Mouse (Mus musculus) hindbrain, embryonic 16.5 days (tissue): ENCODE results near the gene Gm815. TPM values are rescaled to one million over a fixed set of nuclear protein-coding genes. Genes with fewer than 3 reads are reported as not detected.

Experiments
- ATAC-seq: fragments of 200-750 bp; cut with Nextera tagmentation; 2 replicates; pipeline ENCODE4 v1.8.0; 2017; ENCODE audit warnings: moderate TSS enrichment, moderate library complexity
- H3K27ac ChIP-seq: fragments of 300-500 bp; sonication (generic); 2 replicates; pipeline ENCODE4 v1.5.1; 2014; ENCODE audit warnings: low read depth, mild to moderate bottlenecking, control low read depth, low read length, moderate library complexity
- H3K27me3 ChIP-seq: fragments of 300-500 bp; sonication (generic); replicated peaks from 2 replicates; pipeline ENCODE4 v1.6.1; 2014; ENCODE audit warnings: low read length; ENCODE audit not compliant: control insufficient read depth, insufficient read depth
- H3K36me3 ChIP-seq: fragments of 300-500 bp; sonication (generic); 2 replicates; pipeline ENCODE4 v1.6.1; 2014; ENCODE audit warnings: mild to moderate bottlenecking, low read length, moderate library complexity, mixed read lengths; ENCODE audit not compliant: control insufficient read depth, insufficient read depth
- H3K4me1 ChIP-seq: fragments of 300-500 bp; sonication (generic); 2 replicates; pipeline ENCODE4 v1.6.1; 2014; ENCODE audit warnings: low read depth, low read length; ENCODE audit not compliant: control insufficient read depth, insufficient read depth
- H3K4me2 ChIP-seq: fragments of 300-500 bp; sonication (generic); 2 replicates; pipeline ENCODE4 v1.6.1; 2014; ENCODE audit warnings: mild to moderate bottlenecking, low read length, control low read depth, moderate library complexity
- H3K4me3 ChIP-seq: fragments of 300-500 bp; sonication (generic); 2 replicates; pipeline ENCODE4 v1.5.1; 2014; ENCODE audit warnings: mild to moderate bottlenecking, low read length, control low read depth, moderate library complexity
- H3K9ac ChIP-seq: fragments of 300-500 bp; sonication (generic); 2 replicates; pipeline ENCODE4 v1.6.1; 2014; ENCODE audit warnings: low read depth, mild to moderate bottlenecking, control low read depth, low read length, moderate library complexity
- H3K9me3 ChIP-seq: fragments of 300-500 bp; sonication (generic); 2 replicates; pipeline ENCODE4 v1.6.1; 2014; ENCODE audit warnings: mild to moderate bottlenecking, low read length, moderate library complexity; ENCODE audit not compliant: control insufficient read depth
- WGBS: fragments of 180-500 bp; shearing (Covaris S2); extraction: QIAGEN DNeasy Blood & Tissue Kit; methylation state at CpG from one replicate; pipeline ENCODE4 v1.1.7; 2014; 5-methylcytosine and 5-hydroxymethylcytosine counted together
- polyA plus RNA-seq: library from polyadenylated mRNA; unstranded; fragments of >200 nt; fragmentation: Nextera tagmentation; extraction: Ambion mirVana; gene quantifications from 2 replicates; pipeline ENCODE4 v1.2.1, GENCODE M21; 2015

Gene Gm815
- polyA plus RNA-seq, 1 experiment from 2014 or later = not detected

DNA sequence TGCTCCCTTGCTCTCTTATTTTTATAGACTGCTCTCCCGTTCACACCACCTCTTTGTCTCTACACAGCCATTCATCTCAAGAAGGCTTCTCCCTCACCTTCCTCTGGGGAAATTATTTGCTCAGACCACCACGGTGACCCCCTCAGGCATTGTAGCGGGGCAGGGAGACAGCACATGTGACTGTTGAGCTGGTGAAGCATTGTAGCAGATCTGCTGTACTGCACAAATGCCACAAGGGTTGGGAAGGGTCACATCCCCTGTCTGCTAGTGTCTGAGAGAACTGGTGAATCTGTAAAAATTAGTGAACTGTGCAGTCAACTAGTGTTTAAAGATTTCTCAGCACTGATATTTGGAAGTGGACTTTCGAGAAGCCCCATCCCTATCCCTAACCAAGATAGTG, 16.5 kb downstream of the Gm815 start:
- no peak overlapping the region for H3K4me3 ChIP-seq
- no peak overlapping the region for H3K27ac ChIP-seq
- no peak for ATAC-seq
- no peaks in the 10 kb centered on the region for H3K4me1 ChIP-seq
- no peak overlapping the region for H3K4me2 ChIP-seq
- H3K36me3 ChIP-seq = no peaks in the 10 kb centered on the region
- no peak overlapping the region for H3K9ac ChIP-seq
- H3K9me3 ChIP-seq = peaks cover 3% of the 10 kb centered on the region; the same call in 1 of the 2 replicates
- no peaks in the 10 kb centered on the region for H3K27me3 ChIP-seq
- WGBS = 41% methylated on average over 4 of the region's 4 CpGs

DNA sequence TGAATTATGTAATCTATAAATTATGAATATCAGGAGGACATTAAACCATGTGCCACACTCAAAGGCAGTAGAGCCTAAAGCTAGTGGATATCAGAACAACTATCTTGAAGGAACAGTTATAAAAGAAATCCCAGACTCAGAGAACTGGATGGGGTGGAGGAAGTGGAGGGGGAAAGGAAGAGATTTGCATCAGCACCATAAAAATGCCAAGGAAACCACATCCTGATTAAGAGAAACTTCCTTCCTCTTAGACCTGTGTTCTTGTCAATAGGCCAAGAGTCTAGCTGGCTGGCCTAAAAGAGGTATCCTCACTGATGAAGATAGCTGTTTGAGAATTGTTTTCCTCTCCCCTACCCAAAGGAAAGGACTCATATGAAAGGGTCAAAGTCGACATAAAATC, 28.6 kb downstream of the Gm815 start:
- Histone ChIP-seq H3K4me2 (no peak overlapping the region), H3K4me1 (no peaks in the 10 kb centered on the region), H3K27me3 (no peaks in the 10 kb centered on the region), H3K9ac (no peak overlapping the region), H3K36me3 (no peaks in the 10 kb centered on the region), H3K4me3 (no peak overlapping the region), H3K9me3 (no peaks in the 10 kb centered on the region), H3K27ac (no peak overlapping the region)
- ATAC-seq = no peak
- WGBS = 79% methylated on average over 1 of the region's 1 CpGs

DNA sequence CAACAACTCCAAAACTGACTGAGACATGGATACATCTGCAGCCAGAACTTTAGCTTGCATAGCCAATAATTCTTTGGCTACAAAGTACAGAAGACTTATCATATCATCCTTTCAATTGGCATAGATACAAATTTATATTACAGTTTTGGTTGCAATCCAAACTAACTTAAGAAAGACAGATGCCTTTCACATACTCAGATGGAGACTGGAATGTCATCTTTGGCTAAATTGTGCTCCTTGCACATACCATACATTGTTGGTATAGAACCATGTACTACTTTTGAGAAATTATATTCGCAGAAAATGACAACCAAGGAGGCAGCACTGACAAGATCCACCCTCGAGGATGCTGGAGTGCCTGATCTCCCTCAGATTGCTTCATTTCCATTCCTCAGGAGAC, 35.1 kb downstream of the Gm815 start:
- ATAC-seq = no peak
- H3K27me3 ChIP-seq = no peaks in the 10 kb centered on the region
- H3K9me3 ChIP-seq = no peaks in the 10 kb centered on the region
- WGBS = 69% methylated on average over 2 of the region's 2 CpGs
- no peak overlapping the region for H3K27ac ChIP-seq
- no peak overlapping the region for H3K4me2 ChIP-seq
- H3K36me3 ChIP-seq = no peaks in the 10 kb centered on the region
- no peaks in the 10 kb centered on the region for H3K4me1 ChIP-seq
- no peak overlapping the region for H3K4me3 ChIP-seq
- no peak overlapping the region for H3K9ac ChIP-seq

DNA sequence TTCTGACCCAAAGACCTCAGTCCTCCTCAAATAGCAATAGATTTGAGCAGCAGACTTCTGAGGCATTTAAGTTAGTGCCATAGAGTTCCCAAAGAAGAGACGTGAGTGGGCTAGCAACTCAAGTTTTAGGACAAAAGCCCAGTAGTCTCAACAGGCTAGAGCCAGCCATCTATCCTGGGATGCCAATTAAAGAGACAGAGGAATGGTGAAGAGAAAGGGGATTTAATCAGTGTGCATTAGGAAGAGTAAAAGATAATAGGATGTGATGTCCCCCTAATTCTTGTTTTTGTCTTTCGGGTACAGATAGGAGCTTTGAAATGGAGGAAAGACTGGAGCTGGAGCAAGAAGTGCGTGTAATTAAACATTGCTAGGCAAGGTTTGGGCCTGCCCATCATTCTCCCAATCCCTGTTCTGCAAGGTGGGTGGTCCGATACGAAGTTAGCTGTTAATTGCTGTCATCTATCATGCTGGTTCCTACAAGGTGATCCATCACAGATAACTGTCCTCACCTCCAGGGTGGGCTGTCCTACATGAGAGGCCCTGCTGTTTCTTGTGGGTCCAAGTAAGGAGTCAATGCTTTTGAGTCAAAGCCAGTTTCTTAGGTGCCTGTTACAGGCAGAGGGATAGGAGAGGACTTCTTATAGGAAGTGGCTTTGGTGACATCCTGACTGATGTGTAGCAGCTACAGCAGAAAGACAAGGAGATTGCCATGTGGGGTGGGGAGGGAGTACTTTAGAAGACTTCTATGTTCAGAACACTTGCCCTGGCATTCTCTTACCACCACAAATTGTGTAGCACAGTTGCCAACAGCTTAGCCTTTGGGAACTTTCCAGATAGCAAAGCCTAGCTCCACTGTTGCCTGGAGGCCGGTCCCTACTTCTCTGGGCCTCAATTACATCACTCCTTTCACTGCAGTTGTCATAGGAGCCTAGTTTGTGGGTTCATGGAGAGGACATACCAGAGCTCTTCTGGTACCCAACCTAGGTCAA, 44.9 kb downstream of the Gm815 start:
- peak; percentile 65 for ATAC-seq
- H3K27ac ChIP-seq = no peak overlapping the region
- no peak overlapping the region for H3K9ac ChIP-seq
- no peak overlapping the region for H3K4me2 ChIP-seq
- no peaks in the 10 kb centered on the region for H3K9me3 ChIP-seq
- WGBS = 46% methylated on average over 6 of the region's 6 CpGs
- no peak overlapping the region for H3K4me3 ChIP-seq
- H3K27me3 ChIP-seq = no peaks in the 10 kb centered on the region
- no peaks in the 10 kb centered on the region; the same call in 1 of the 2 replicates for H3K4me1 ChIP-seq
- no peaks in the 10 kb centered on the region for H3K36me3 ChIP-seq

DNA sequence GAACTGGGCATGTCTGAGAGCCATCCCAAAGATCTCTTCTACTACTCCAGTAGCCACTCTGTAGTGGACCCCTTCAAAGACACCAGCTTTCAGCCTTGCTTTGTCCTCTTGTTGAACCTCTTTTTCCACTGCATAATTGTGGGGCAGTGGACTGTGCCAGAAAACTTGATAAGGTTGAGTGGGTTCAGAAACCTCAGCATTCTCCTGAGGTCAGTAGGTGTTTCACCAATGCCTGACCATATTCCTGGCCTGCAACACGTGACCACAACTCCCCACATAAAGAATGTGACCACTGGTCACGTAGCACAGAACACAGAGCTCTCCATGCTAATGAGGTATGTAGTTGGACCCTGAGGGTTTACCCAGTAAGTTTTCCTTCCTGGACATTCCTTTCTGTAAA, 48.5 kb downstream of the Gm815 start:
- no peak overlapping the region for H3K9ac ChIP-seq
- no peak overlapping the region for H3K27ac ChIP-seq
- no peaks in the 10 kb centered on the region for H3K27me3 ChIP-seq
- WGBS = 68% methylated on average over 2 of the region's 2 CpGs
- H3K4me2 ChIP-seq = no peak overlapping the region
- no peak for ATAC-seq
- no peaks in the 10 kb centered on the region for H3K9me3 ChIP-seq
- no peak overlapping the region for H3K4me3 ChIP-seq
- H3K4me1 ChIP-seq = no peaks in the 10 kb centered on the region; the same call in 1 of the 2 replicates
- H3K36me3 ChIP-seq = no peaks in the 10 kb centered on the region
